Mouse (Mus musculus) midbrain, embryonic 14.5 days (tissue): Measurements from ENCODE around the gene Glyr1. TPM values are rescaled to one million over a fixed set of nuclear protein-coding genes. Genes with fewer than 3 reads are reported as not detected.

Experiments used
- ATAC-seq: fragments of 200-750 bp; cut with Nextera tagmentation; 2 replicates; pipeline ENCODE4 v1.8.0; 2017; ENCODE audit warnings: moderate number of reproducible peaks, moderate library complexity; ENCODE audit not compliant: low FRiP score, low TSS enrichment
- DNase-seq: peaks from one replicate; pipeline ENCODE4 v3.0.0-alpha.2; 2015
- H3K27ac ChIP-seq: fragments of 300-500 bp; sonication (generic); replicated peaks from 2 replicates; pipeline ENCODE4 v1.5.1; 2014; ENCODE audit warnings: mild to moderate bottlenecking, low read depth, low read length, moderate library complexity
- H3K27me3 ChIP-seq: fragments of 300-500 bp; sonication (generic); 2 replicates; pipeline ENCODE4 v1.6.1; 2014; ENCODE audit warnings: low read length, control low read depth, mixed read lengths; ENCODE audit not compliant: control insufficient read depth, insufficient read depth
- H3K36me3 ChIP-seq: fragments of 300-500 bp; sonication (generic); 2 replicates; pipeline ENCODE4 v1.6.1; 2014; ENCODE audit warnings: low read length, control low read depth; ENCODE audit not compliant: control insufficient read depth, insufficient read depth
- H3K4me1 ChIP-seq: fragments of 300-500 bp; sonication (generic); 2 replicates; pipeline ENCODE4 v1.6.1; 2014; ENCODE audit warnings: mild to moderate bottlenecking, antibody characterized with exemption, low read length, control low read depth; ENCODE audit not compliant: control insufficient read depth, insufficient read depth
- H3K4me2 ChIP-seq: fragments of 300-500 bp; sonication (generic); 2 replicates; pipeline ENCODE4 v1.6.1; 2014; ENCODE audit warnings: mild to moderate bottlenecking, low read length, moderate library complexity
- H3K4me3 ChIP-seq: fragments of 300-500 bp; sonication (generic); replicated peaks from 2 replicates; pipeline ENCODE4 v1.5.1; 2014; ENCODE audit warnings: low read depth, low read length
- H3K9ac ChIP-seq: fragments of 300-500 bp; sonication (generic); replicated peaks from 2 replicates; pipeline ENCODE4 v1.6.1; 2014; ENCODE audit warnings: mild to moderate bottlenecking, low read length, moderate library complexity
- H3K9me3 ChIP-seq: fragments of 300-500 bp; sonication (generic); 2 replicates; pipeline ENCODE4 v1.6.1; 2016; ENCODE audit warnings: low read length, control low read depth, mixed read lengths; ENCODE audit not compliant: control insufficient read depth
- WGBS: fragments of 180-500 bp; shearing (Covaris S2); extraction: QIAGEN DNeasy Blood & Tissue Kit; methylation state at CpG from one replicate; pipeline ENCODE4 v1.1.7; 2014; 5-methylcytosine and 5-hydroxymethylcytosine counted together
- polyA plus RNA-seq: library from polyadenylated mRNA; unstranded; fragments of >200 nt; fragmentation: Nextera tagmentation; extraction: Ambion mirVana; gene quantifications from 2 replicates; pipeline ENCODE4 v1.2.1, GENCODE M21; 2014

Glyr1 gene
- polyA plus RNA-seq, 1 experiment from 2014 or later: 147 TPM

- Histone ChIP-seq H3K4me2 (no peak within 1 kb of the TSS), H3K27ac (no peak within 1 kb of the TSS), H3K9ac (no peak within 1 kb of the TSS), H3K9me3 (no peaks in the 10 kb centered on the region), H3K4me3 (no peak within 1 kb of the TSS), H3K27me3 (no peaks in the 10 kb centered on the region), H3K36me3 (peaks cover 10% of the 10 kb centered on the region), H3K4me1 (peaks cover 4% of the 10 kb centered on the region)
- ATAC-seq: no peak
- no peak for DNase-seq
- 55% methylated on average over 5 of the region's 5 CpGs for WGBS
Observed at GRCm38 (mm10) chr16:5007067-5007466, 42.6 kb downstream of the Glyr1 start, which contains the start of gene Smim22. Smim22 (plus strand) TSS chr16:5007288.

GRCm38 (mm10) chr16:5000611-5001010 is 49.1 kb downstream of the Glyr1 start:
- H3K27me3 ChIP-seq: no peaks in the 10 kb centered on the region
- H3K27ac ChIP-seq: no peak overlapping the region
- no peaks in the 10 kb centered on the region for H3K36me3 ChIP-seq
- no peaks in the 10 kb centered on the region for H3K4me1 ChIP-seq
- H3K9me3 ChIP-seq: no peaks in the 10 kb centered on the region
- 77% methylated on average over 3 of the region's 3 CpGs for WGBS
- no peak for DNase-seq
- H3K4me2 ChIP-seq: no peak overlapping the region
- no peak overlapping the region for H3K9ac ChIP-seq
- H3K4me3 ChIP-seq: no peak overlapping the region
- ATAC-seq: no peak

- ATAC-seq: no peak
- Histone ChIP-seq H3K27me3 (no peaks in the 10 kb centered on the region), H3K9ac (no peak overlapping the region), H3K9me3 (no peaks in the 10 kb centered on the region), H3K36me3 (no peaks in the 10 kb centered on the region), H3K4me2 (no peak overlapping the region), H3K4me1 (no peaks in the 10 kb centered on the region), H3K27ac (no peak overlapping the region), H3K4me3 (no peak overlapping the region)
- WGBS: 76% methylated on average over 1 of the region's 1 CpGs
- no peak for DNase-seq
Observed at GRCm38 (mm10) chr16:4998984-4999383, 50.7 kb downstream of the Glyr1 start.

- 73% methylated on average over 3 of the region's 3 CpGs for WGBS
- DNase-seq (no peak), ATAC-seq (no peak)
- H3K9ac ChIP-seq: no peak within 1 kb of the TSS
- H3K9me3 ChIP-seq: no peaks in the 10 kb centered on the region
- no peak within 1 kb of the TSS for H3K27ac ChIP-seq
- no peaks in the 10 kb centered on the region for H3K36me3 ChIP-seq
- H3K4me3 ChIP-seq: no peak within 1 kb of the TSS
- no peaks in the 10 kb centered on the region for H3K27me3 ChIP-seq
- H3K4me1 ChIP-seq: no peaks in the 10 kb centered on the region
- H3K4me2 ChIP-seq: no peak within 1 kb of the TSS
Observed at GRCm38 (mm10) chr16:4997553-4997952, 52.1 kb downstream of the Glyr1 start, which contains the start of gene Sept12. Sept12 (minus strand) TSS chr16:4997852.

- ATAC-seq (no peak), DNase-seq (no peak)
- Histone ChIP-seq H3K4me3 (no peak overlapping the region), H3K4me2 (no peak overlapping the region), H3K36me3 (no peaks in the 10 kb centered on the region), H3K27me3 (no peaks in the 10 kb centered on the region), H3K4me1 (no peaks in the 10 kb centered on the region), H3K9me3 (no peaks in the 10 kb centered on the region), H3K9ac (no peak overlapping the region), H3K27ac (no peak overlapping the region)
- 82% methylated on average over 4 of the region's 4 CpGs for WGBS
Observed at GRCm38 (mm10) chr16:4993276-4993675, 56.4 kb downstream of the Glyr1 start.

- DNase-seq (no peak), ATAC-seq (no peak)
- H3K4me3 ChIP-seq: no peak overlapping the region
- no peaks in the 10 kb centered on the region for H3K9me3 ChIP-seq
- WGBS: 91% methylated on average over 12 of the region's 12 CpGs
- H3K27me3 ChIP-seq: no peaks in the 10 kb centered on the region
- no peaks in the 10 kb centered on the region for H3K4me1 ChIP-seq
- H3K36me3 ChIP-seq: no peaks in the 10 kb centered on the region
- no peak overlapping the region for H3K27ac ChIP-seq
- no peak overlapping the region for H3K9ac ChIP-seq
- H3K4me2 ChIP-seq: no peak overlapping the region
Observed at GRCm38 (mm10) chr16:4984717-4985116, 64.9 kb downstream of the Glyr1 start.

GRCm38 (mm10) chr16:4979755-4980380 is 69.8 kb downstream of the Glyr1 start:
- 69% methylated on average over 4 of the region's 4 CpGs for WGBS
- no peaks in the 10 kb centered on the region for H3K4me1 ChIP-seq

GRCm38 (mm10) chr16:4978275-4979051 is 71.2 kb downstream of the Glyr1 start:
- no peaks in the 10 kb centered on the region for H3K36me3 ChIP-seq
- H3K4me2 ChIP-seq: no peak overlapping the region
- H3K9me3 ChIP-seq: no peaks in the 10 kb centered on the region
- ATAC-seq: no peak
- H3K27ac ChIP-seq: no peak overlapping the region
- no peak for DNase-seq
- H3K27me3 ChIP-seq: no peaks in the 10 kb centered on the region
- no peak overlapping the region for H3K4me3 ChIP-seq
- H3K9ac ChIP-seq: no peak overlapping the region
- WGBS: 68% methylated on average over 5 of the region's 5 CpGs
- no peaks in the 10 kb centered on the region for H3K4me1 ChIP-seq

More at GRCm38 (mm10) chr16:4979755-4980380, 69.8 kb downstream of the Glyr1 start:
- H3K27ac ChIP-seq: no peak overlapping the region
- peak; percentile 69 for DNase-seq
- H3K9me3 ChIP-seq: no peaks in the 10 kb centered on the region
- no peaks in the 10 kb centered on the region for H3K36me3 ChIP-seq
- H3K9ac ChIP-seq: no peak overlapping the region
- no peak overlapping the region for H3K4me2 ChIP-seq
- H3K27me3 ChIP-seq: no peaks in the 10 kb centered on the region
- no peak for ATAC-seq
- H3K4me3 ChIP-seq: no peak overlapping the region

GRCm38 (mm10) chr16:4976180-4976579 is 73.5 kb downstream of the Glyr1 start:
- no peaks in the 10 kb centered on the region for H3K36me3 ChIP-seq
- no peaks in the 10 kb centered on the region for H3K27me3 ChIP-seq
- H3K9ac ChIP-seq: no peak overlapping the region
- ATAC-seq (no peak), DNase-seq (no peak)
- no peak overlapping the region for H3K4me3 ChIP-seq
- H3K4me1 ChIP-seq: no peaks in the 10 kb centered on the region
- H3K4me2 ChIP-seq: no peak overlapping the region
- H3K27ac ChIP-seq: no peak overlapping the region
- WGBS: 85% methylated on average over 2 of the region's 2 CpGs
- H3K9me3 ChIP-seq: no peaks in the 10 kb centered on the region
